Mouse (Mus musculus): ENCODE data around the gene Mto1.
"Not testable (repeated sequence)": the region's sequence is repeated elsewhere in the genome, so short reads cannot be mapped to it uniquely, and the experiment has no call there.

Mto1 gene

GRCm38 (mm10) chr9:78476531-78477020 lies 28.6 kb downstream of the Mto1 start:
- DNase-seq, result peak in 1 of 2 experiments; percentile 17

- peak; percentile 24 to 65 for DNase-seq
These were observed 29.1 kb downstream of the Mto1 start for GRCm38 (mm10) chr9:78477021-78477551.

- DNase-seq, result not testable (repeated sequence)
These were observed 30.1 kb downstream of the Mto1 start for GRCm38 (mm10) chr9:78478009-78478605.

GRCm38 (mm10) chr9:78479308-78479707 lies 31.3 kb downstream of the Mto1 start:
- not testable (repeated sequence) for DNase-seq

- DNase-seq, result not testable (repeated sequence)
These were observed 32.2 kb downstream of the Mto1 start for GRCm38 (mm10) chr9:78480227-78480626.

GRCm38 (mm10) chr9:78480706-78481358 lies 32.8 kb downstream of the Mto1 start:
- peak; percentile 86 to 89 for DNase-seq

- DNase-seq, result peak; percentile 98
These were observed 33.7 kb downstream of the Mto1 start for GRCm38 (mm10) chr9:78481423-78482331.

GRCm38 (mm10) chr9:78482386-78482785 lies 34.4 kb downstream of the Mto1 start:
- DNase-seq, result no peak

- DNase-seq, result peak in 1 of 2 experiments; percentile 26
These were observed 36.7 kb downstream of the Mto1 start for GRCm38 (mm10) chr9:78484660-78485059.

- not testable (repeated sequence) for DNase-seq
These were observed 40.0 kb downstream of the Mto1 start for GRCm38 (mm10) chr9:78488021-78488420.

- peak; percentile 72 to 82 for DNase-seq
These were observed 40.9 kb downstream of the Mto1 start, which contains the start of gene Eef1a1 for GRCm38 (mm10) chr9:78488890-78489420. Gene Eef1a1 (minus strand): TSS chr9:78489151.

GRCm38 (mm10) chr9:78491169-78491568 lies 43.2 kb downstream of the Mto1 start:
- no peak for DNase-seq

- no peak for DNase-seq
These were observed 44.2 kb downstream of the Mto1 start for GRCm38 (mm10) chr9:78492254-78492653.

GRCm38 (mm10) chr9:78493171-78493570 lies 45.2 kb downstream of the Mto1 start:
- DNase-seq, result no peak

- no peak for DNase-seq
These were observed 52.4 kb downstream of the Mto1 start for GRCm38 (mm10) chr9:78500386-78500785.

GRCm38 (mm10) chr9:78501284-78501683 lies 53.3 kb downstream of the Mto1 start:
- no peak for DNase-seq

- peak; percentile 30 to 32 for DNase-seq
These were observed 55.4 kb downstream of the Mto1 start for GRCm38 (mm10) chr9:78503223-78504079.

- DNase-seq, result no peak
These were observed 56.1 kb downstream of the Mto1 start for GRCm38 (mm10) chr9:78504133-78504532.

GRCm38 (mm10) chr9:78504679-78505078 lies 56.7 kb downstream of the Mto1 start:
- no peak for DNase-seq

- DNase-seq, result no peak
These were observed 57.2 kb downstream of the Mto1 start for GRCm38 (mm10) chr9:78505223-78505622.

GRCm38 (mm10) chr9:78506002-78506721 lies 58.2 kb downstream of the Mto1 start:
- DNase-seq, result no peak

All from cerebellum, postnatal 10 days (tissue).